Mouse (Mus musculus) splenic B cell, adult 2 months (primary cell): ENCODE measurements around the gene Gm20388.
"Not testable (repeated sequence)": the region's sequence is repeated elsewhere in the genome, so short reads cannot be mapped to it uniquely, and the experiment has no call there.

Experiments
- DNase-seq: peaks from one replicate; pipeline ENCODE4 v3.0.0-alpha.2; 2011; ENCODE audit warnings: low read depth, low spot score
- H3K27me3 ChIP-seq: 2 replicates; pipeline ENCODE4 v1.6.1; 2012; ENCODE audit warnings: mild to moderate bottlenecking, low read length, moderate library complexity, mixed read lengths; ENCODE audit not compliant: control insufficient read depth, poor library complexity, insufficient read depth, severe bottlenecking
- H3K36me3 ChIP-seq: 2 replicates; pipeline ENCODE4 v1.6.1; 2012; ENCODE audit warnings: mild to moderate bottlenecking, low read length, moderate library complexity, mixed read lengths; ENCODE audit not compliant: control insufficient read depth, poor library complexity, insufficient read depth, severe bottlenecking

The Gm20388 gene

GRCm38 (mm10) chr8:121663101-121663500 is 1752.5 kb downstream of the Gm20388 start:
- no peak for DNase-seq

GRCm38 (mm10) chr8:121665329-121665728 is 1754.7 kb downstream of the Gm20388 start:
- DNase-seq = no peak
- no peaks in the 10 kb centered on the region for H3K27me3 ChIP-seq

More at GRCm38 (mm10) chr8:121663101-121663500, 1752.5 kb downstream of the Gm20388 start:
- Histone ChIP-seq H3K36me3 (no peaks in the 10 kb centered on the region), H3K27me3 (no peaks in the 10 kb centered on the region)

GRCm38 (mm10) chr8:121667936-121668500 is 1757.4 kb downstream of the Gm20388 start:
- not testable (repeated sequence) for DNase-seq, H3K27me3 ChIP-seq, H3K36me3 ChIP-seq

More at GRCm38 (mm10) chr8:121665329-121665728, 1754.7 kb downstream of the Gm20388 start:
- no peaks in the 10 kb centered on the region for H3K36me3 ChIP-seq

- H3K36me3 ChIP-seq = no peaks in the 10 kb centered on the region
- H3K27me3 ChIP-seq = no peaks in the 10 kb centered on the region
- no peak for DNase-seq
Measured at GRCm38 (mm10) chr8:121668553-121668952, 1757.9 kb downstream of the Gm20388 start.

- H3K27me3 ChIP-seq = no peaks in the 10 kb centered on the region
- no peak for DNase-seq
- no peaks in the 10 kb centered on the region for H3K36me3 ChIP-seq
Measured at GRCm38 (mm10) chr8:121669208-121669607, 1758.6 kb downstream of the Gm20388 start.

- Histone ChIP-seq H3K27me3 (no peaks in the 10 kb centered on the region), H3K36me3 (no peaks in the 10 kb centered on the region)
- DNase-seq = no peak
Measured at GRCm38 (mm10) chr8:121673153-121673552, 1762.5 kb downstream of the Gm20388 start.

GRCm38 (mm10) chr8:121673917-121674316 is 1763.3 kb downstream of the Gm20388 start:
- no peak for DNase-seq
- Histone ChIP-seq H3K36me3 (no peaks in the 10 kb centered on the region), H3K27me3 (no peaks in the 10 kb centered on the region)

- no peak for DNase-seq
- H3K36me3 ChIP-seq = no peaks in the 10 kb centered on the region
- H3K27me3 ChIP-seq = no peaks in the 10 kb centered on the region
Measured at GRCm38 (mm10) chr8:121674524-121674923, 1763.9 kb downstream of the Gm20388 start.

GRCm38 (mm10) chr8:121675161-121675560 is 1764.5 kb downstream of the Gm20388 start:
- no peak for DNase-seq
- Histone ChIP-seq H3K36me3 (no peaks in the 10 kb centered on the region), H3K27me3 (no peaks in the 10 kb centered on the region)

- Histone ChIP-seq H3K27me3 (no peaks in the 10 kb centered on the region), H3K36me3 (no peaks in the 10 kb centered on the region)
- DNase-seq = no peak
Measured at GRCm38 (mm10) chr8:121675701-121676100, 1765.1 kb downstream of the Gm20388 start.

- no peaks in the 10 kb centered on the region for H3K27me3 ChIP-seq
- DNase-seq = no peak
- H3K36me3 ChIP-seq = no peaks in the 10 kb centered on the region
Measured at GRCm38 (mm10) chr8:121678696-121679095, 1768.1 kb downstream of the Gm20388 start.

GRCm38 (mm10) chr8:121680896-121681295 is 1770.3 kb downstream of the Gm20388 start:
- no peak for DNase-seq
- H3K27me3 ChIP-seq = no peaks in the 10 kb centered on the region
- H3K36me3 ChIP-seq = no peaks in the 10 kb centered on the region

GRCm38 (mm10) chr8:121681457-121681856 is 1770.8 kb downstream of the Gm20388 start:
- no peak for DNase-seq

GRCm38 (mm10) chr8:121683083-121683832 is 1772.6 kb downstream of the Gm20388 start:
- Histone ChIP-seq H3K36me3 (no peaks in the 10 kb centered on the region), H3K27me3 (no peaks in the 10 kb centered on the region)
- no peak for DNase-seq

More at GRCm38 (mm10) chr8:121681457-121681856, 1770.8 kb downstream of the Gm20388 start:
- H3K36me3 ChIP-seq = no peaks in the 10 kb centered on the region
- no peaks in the 10 kb centered on the region for H3K27me3 ChIP-seq

- Histone ChIP-seq H3K27me3 (no peaks in the 10 kb centered on the region), H3K36me3 (no peaks in the 10 kb centered on the region)
- DNase-seq = peak; percentile 34
Measured at GRCm38 (mm10) chr8:121685419-121685818, 1774.8 kb downstream of the Gm20388 start.
